Mouse (Mus musculus): ENCODE results near the gene Denr.

GRCm38 (mm10) chr5:123957213-123957612, 50.2 kb downstream of the Denr start:
- TF ChIP-seq HCFC1 (IDR thresholded peaks at IDR 0.05; ENCODE audit: borderline replicate concordance, insufficient read depth, low read length): no peak
- no peak for TF ChIP-seq ZNF384 (IDR thresholded peaks at IDR 0.05; ENCODE audit: low read depth, low read length)
- TF ChIP-seq ZC3H11A (IDR thresholded peaks at IDR 0.05; ENCODE audit: borderline replicate concordance, low read depth, low read length): no peak
- no peak for TF ChIP-seq CHD2 (IDR thresholded peaks at IDR 0.05; ENCODE audit: low read depth, low read length)
- TF ChIP-seq MAFK (IDR thresholded peaks at IDR 0.05; ENCODE audit: insufficient read depth, low read depth, low read length): no peak

Measured in ES-E14 (cell line).